Mouse (Mus musculus): ENCODE results near the gene Spon1. TPM values are rescaled to one million over a fixed set of nuclear protein-coding genes. Genes with fewer than 3 reads are reported as not detected.

The Spon1 gene
- polyA plus RNA-seq, 1 experiment from 2014 or later = 3.1 TPM

DNA sequence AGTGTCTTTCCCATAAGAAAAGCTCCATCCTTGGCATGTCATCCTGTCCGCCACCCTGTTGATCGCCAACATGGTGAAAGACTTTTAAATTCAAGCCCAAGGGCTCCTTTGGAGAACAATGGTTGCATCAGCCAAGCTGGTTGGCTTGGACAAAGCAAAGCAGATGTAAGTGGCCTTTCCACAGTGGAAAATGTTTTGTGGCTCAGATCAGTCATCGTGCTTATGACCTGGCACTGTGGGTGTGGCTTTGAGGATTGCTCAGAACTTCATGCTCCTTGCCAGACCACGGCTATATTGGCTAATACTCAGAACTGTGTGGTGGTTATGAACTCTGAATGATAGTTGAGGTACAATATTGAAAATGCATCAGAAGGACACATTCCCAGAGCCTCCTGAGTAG, 96.2 kb downstream of the Spon1 start:
- no peaks in the 10 kb centered on the region for H3K27me3 ChIP-seq (ENCODE audit: control insufficient read depth, insufficient read depth, low read length)
- no peak for DNase-seq (ENCODE audit: low spot score)
- ATAC-seq (ENCODE audit: low FRiP score, low TSS enrichment) = no peak
- H3K27ac ChIP-seq (replicated peaks) = no peak overlapping the region
- H3K4me2 ChIP-seq (replicated peaks; ENCODE audit: low read depth) = no peak overlapping the region
- H3K4me3 ChIP-seq (ENCODE audit: low read depth, low read length) = no peak overlapping the region
- WGBS = 88% methylated on average over 4 of the region's 4 CpGs
- H3K4me1 ChIP-seq (replicated peaks; ENCODE audit: control insufficient read depth, insufficient read depth) = no peaks in the 10 kb centered on the region
- TF ChIP-seq CTCF (IDR thresholded peaks at IDR 0.05; ENCODE audit: low read depth) = no peak
- TF ChIP-seq EP300 (optimal IDR thresholded peaks at IDR 0.05) = no peak
- H3K9me3 ChIP-seq (ENCODE audit: control insufficient read depth, low read length) = no peaks in the 10 kb centered on the region
- no peaks in the 10 kb centered on the region for H3K36me3 ChIP-seq (ENCODE audit: control insufficient read depth, insufficient read depth, low read length)
- H3K9ac ChIP-seq (ENCODE audit: low read length) = no peak overlapping the region

DNA sequence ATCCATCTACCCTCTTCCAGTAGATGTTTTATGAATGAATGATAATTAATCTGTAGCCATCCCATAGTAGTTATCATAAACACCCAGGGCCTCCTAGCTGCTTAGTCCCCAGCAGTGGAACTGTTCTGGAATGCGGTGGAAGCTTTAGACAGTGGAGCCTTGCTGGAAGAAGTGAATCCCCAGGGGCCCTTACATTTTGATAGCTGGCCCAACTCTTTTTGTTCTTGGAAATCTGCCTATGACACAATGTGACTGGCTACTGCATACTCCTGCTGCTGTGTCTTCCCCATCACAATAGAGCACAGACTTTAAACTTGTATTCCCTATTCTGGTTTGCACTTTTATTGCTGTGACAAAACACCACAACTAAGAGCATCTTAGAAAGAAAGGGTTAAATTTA, 107.0 kb downstream of the Spon1 start:
- Histone ChIP-seq H3K36me3 (ENCODE audit: control insufficient read depth, insufficient read depth, low read length) (no peaks in the 10 kb centered on the region), H3K4me3 (ENCODE audit: low read depth, low read length) (no peak overlapping the region), H3K27me3 (ENCODE audit: control insufficient read depth, insufficient read depth, low read length) (no peaks in the 10 kb centered on the region), H3K4me1 (replicated peaks; ENCODE audit: control insufficient read depth, insufficient read depth) (no peaks in the 10 kb centered on the region), H3K27ac (replicated peaks) (no peak overlapping the region), H3K4me2 (replicated peaks; ENCODE audit: low read depth) (no peak overlapping the region), H3K9ac (ENCODE audit: low read length) (no peak overlapping the region), H3K9me3 (ENCODE audit: control insufficient read depth, low read length) (no peaks in the 10 kb centered on the region)
- 81% methylated on average over 1 of the region's 1 CpGs for WGBS
- no peak for TF ChIP-seq CTCF (IDR thresholded peaks at IDR 0.05; ENCODE audit: low read depth)
- TF ChIP-seq EP300 (optimal IDR thresholded peaks at IDR 0.05) = no peak
- ATAC-seq (ENCODE audit: low FRiP score, low TSS enrichment) = no peak
- DNase-seq (ENCODE audit: low spot score) = no peak

DNA sequence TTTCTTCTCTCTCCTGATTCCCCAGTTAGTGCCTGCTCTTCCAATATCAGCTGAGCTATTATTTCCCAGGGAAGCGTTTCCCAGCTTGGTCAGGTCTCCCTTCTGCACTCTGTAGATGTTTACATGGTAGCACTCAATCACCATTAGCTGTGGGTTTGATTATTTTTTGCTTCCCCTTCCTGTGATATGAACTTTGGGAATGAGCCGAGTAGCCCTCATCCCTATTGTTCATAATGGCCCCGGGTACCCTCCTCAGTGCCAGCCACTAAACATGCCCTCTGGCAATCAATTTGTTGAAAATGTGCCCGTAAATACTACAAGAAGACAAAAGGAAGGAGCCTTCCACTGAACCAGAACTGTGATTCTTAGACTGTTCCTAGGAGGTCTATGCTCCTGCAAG, 111.7 kb downstream of the Spon1 start:
- ATAC-seq (ENCODE audit: low FRiP score, low TSS enrichment) = no peak
- H3K27ac ChIP-seq (replicated peaks) = no peak overlapping the region
- no peaks in the 10 kb centered on the region for H3K4me1 ChIP-seq (replicated peaks; ENCODE audit: control insufficient read depth, insufficient read depth)
- H3K36me3 ChIP-seq (ENCODE audit: control insufficient read depth, insufficient read depth, low read length) = no peaks in the 10 kb centered on the region
- WGBS = 72% methylated on average over 4 of the region's 4 CpGs
- TF ChIP-seq EP300 (optimal IDR thresholded peaks at IDR 0.05) = no peak
- no peak for TF ChIP-seq CTCF (IDR thresholded peaks at IDR 0.05; ENCODE audit: low read depth)
- H3K27me3 ChIP-seq (ENCODE audit: control insufficient read depth, insufficient read depth, low read length) = no peaks in the 10 kb centered on the region
- H3K9ac ChIP-seq (ENCODE audit: low read length) = no peak overlapping the region
- no peak overlapping the region for H3K4me3 ChIP-seq (ENCODE audit: low read depth, low read length)
- H3K4me2 ChIP-seq (replicated peaks; ENCODE audit: low read depth) = no peak overlapping the region
- no peak for DNase-seq (ENCODE audit: low spot score)
- no peaks in the 10 kb centered on the region for H3K9me3 ChIP-seq (ENCODE audit: control insufficient read depth, low read length)

DNA sequence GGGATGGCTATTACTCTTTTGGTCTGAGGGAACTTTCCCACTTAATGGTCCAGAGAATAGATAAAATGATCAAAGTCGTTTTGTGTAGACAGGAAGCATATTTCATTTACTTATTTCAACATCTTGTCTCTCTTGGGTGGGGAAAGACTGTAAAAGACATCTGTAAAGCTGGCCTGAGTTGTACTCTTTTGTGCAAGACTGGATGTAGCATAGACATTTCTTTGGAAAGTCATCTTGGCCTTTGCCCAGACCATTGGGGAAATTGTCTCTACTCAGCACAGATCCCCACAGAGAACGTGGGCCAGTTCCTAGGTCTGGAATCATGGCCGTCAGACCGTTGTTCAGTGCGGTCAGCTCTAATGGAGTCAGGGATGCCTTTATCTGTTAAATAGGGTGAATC, 112.1 kb downstream of the Spon1 start:
- H3K9ac ChIP-seq (ENCODE audit: low read length) = no peak overlapping the region
- no peaks in the 10 kb centered on the region for H3K9me3 ChIP-seq (ENCODE audit: control insufficient read depth, low read length)
- WGBS = 68% methylated on average over 5 of the region's 5 CpGs
- H3K4me3 ChIP-seq (ENCODE audit: low read depth, low read length) = no peak overlapping the region
- ATAC-seq (ENCODE audit: low FRiP score, low TSS enrichment) (no peak), DNase-seq (ENCODE audit: low spot score) (no peak)
- no peak overlapping the region for H3K27ac ChIP-seq (replicated peaks)
- no peaks in the 10 kb centered on the region for H3K27me3 ChIP-seq (ENCODE audit: control insufficient read depth, insufficient read depth, low read length)
- H3K4me2 ChIP-seq (replicated peaks; ENCODE audit: low read depth) = no peak overlapping the region
- TF ChIP-seq EP300 (optimal IDR thresholded peaks at IDR 0.05) = no peak
- no peak for TF ChIP-seq CTCF (IDR thresholded peaks at IDR 0.05; ENCODE audit: low read depth)
- no peaks in the 10 kb centered on the region for H3K36me3 ChIP-seq (ENCODE audit: control insufficient read depth, insufficient read depth, low read length)
- H3K4me1 ChIP-seq (replicated peaks; ENCODE audit: control insufficient read depth, insufficient read depth) = no peaks in the 10 kb centered on the region

DNA sequence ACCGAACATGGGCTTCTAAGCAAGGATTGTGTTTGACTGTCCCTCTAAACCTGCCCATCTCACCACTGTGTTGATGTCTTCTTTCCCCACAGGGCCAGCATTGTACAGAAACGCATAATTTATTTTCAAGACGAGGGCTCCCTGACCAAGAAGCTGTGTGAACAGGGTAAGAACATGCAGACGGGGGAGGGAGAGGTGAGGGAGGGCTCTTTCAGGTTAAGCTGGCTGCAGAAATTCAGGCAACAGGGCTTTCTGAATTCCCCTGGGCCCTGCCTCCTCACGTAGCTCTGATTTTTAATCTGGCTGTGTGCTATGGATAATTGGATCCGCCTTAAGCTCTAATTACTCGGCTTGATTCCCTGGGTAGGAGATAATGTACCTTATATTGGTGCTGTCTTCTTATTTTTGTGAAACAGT, 113.3 kb downstream of the Spon1 start:
- H3K9me3 ChIP-seq (ENCODE audit: control insufficient read depth, low read length) = no peaks in the 10 kb centered on the region
- no peaks in the 10 kb centered on the region for H3K27me3 ChIP-seq (ENCODE audit: control insufficient read depth, insufficient read depth, low read length)
- H3K4me1 ChIP-seq (replicated peaks; ENCODE audit: control insufficient read depth, insufficient read depth) = no peaks in the 10 kb centered on the region
- H3K36me3 ChIP-seq (ENCODE audit: control insufficient read depth, insufficient read depth, low read length) = no peaks in the 10 kb centered on the region
- TF ChIP-seq EP300 (optimal IDR thresholded peaks at IDR 0.05) = no peak
- TF ChIP-seq CTCF (IDR thresholded peaks at IDR 0.05; ENCODE audit: low read depth) = no peak
- H3K9ac ChIP-seq (ENCODE audit: low read length) = no peak overlapping the region
- ATAC-seq (ENCODE audit: low FRiP score, low TSS enrichment) (no peak), DNase-seq (ENCODE audit: low spot score) (no peak)
- 85% methylated on average over 7 of the region's 7 CpGs for WGBS
- H3K27ac ChIP-seq (replicated peaks) = no peak overlapping the region
- H3K4me3 ChIP-seq (ENCODE audit: low read depth, low read length) = no peak overlapping the region
- no peak overlapping the region for H3K4me2 ChIP-seq (replicated peaks; ENCODE audit: low read depth)

DNA sequence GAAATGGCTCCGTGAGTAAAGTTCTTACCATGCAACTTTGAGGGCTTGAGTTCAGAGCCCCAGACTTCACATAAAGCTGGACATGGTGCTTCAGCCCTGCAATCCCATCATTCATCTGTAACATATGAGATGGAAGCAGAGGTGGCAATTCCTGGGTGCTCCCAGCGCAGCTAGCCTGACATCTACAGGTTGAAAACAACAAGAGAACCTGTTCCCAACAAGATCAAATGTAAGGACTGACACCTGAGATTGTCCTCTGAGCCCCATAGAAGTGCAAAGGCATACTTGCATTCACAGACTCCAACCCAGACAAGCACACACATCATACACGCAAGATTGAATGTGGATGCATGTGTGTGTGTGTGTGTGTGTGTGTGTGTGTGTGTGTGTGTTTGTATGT, 114.2 kb downstream of the Spon1 start:
- Histone ChIP-seq H3K4me3 (ENCODE audit: low read depth, low read length) (no peak overlapping the region), H3K27ac (replicated peaks) (no peak overlapping the region), H3K4me2 (replicated peaks; ENCODE audit: low read depth) (no peak overlapping the region), H3K27me3 (ENCODE audit: control insufficient read depth, insufficient read depth, low read length) (no peaks in the 10 kb centered on the region), H3K9me3 (ENCODE audit: control insufficient read depth, low read length) (no peaks in the 10 kb centered on the region), H3K4me1 (replicated peaks; ENCODE audit: control insufficient read depth, insufficient read depth) (no peaks in the 10 kb centered on the region), H3K9ac (ENCODE audit: low read length) (no peak overlapping the region), H3K36me3 (ENCODE audit: control insufficient read depth, insufficient read depth, low read length) (no peaks in the 10 kb centered on the region)
- no peak for ATAC-seq (ENCODE audit: low FRiP score, low TSS enrichment)
- 84% methylated on average over 3 of the region's 3 CpGs for WGBS
- no peak for DNase-seq (ENCODE audit: low spot score)
- TF ChIP-seq CTCF (IDR thresholded peaks at IDR 0.05; ENCODE audit: low read depth) (peak; percentile 22; the same call in 1 of the 2 replicates), EP300 (optimal IDR thresholded peaks at IDR 0.05) (no peak)
